Mouse (Mus musculus) brain, adult 2 months (tissue): ENCODE data around the gene Fmc1.

ENCODE experiments used
- DNase-seq: peaks from one replicate; pipeline ENCODE4 v3.0.0; 2011; ENCODE audit warnings: low read depth, low spot score

The Fmc1 gene

DNA sequence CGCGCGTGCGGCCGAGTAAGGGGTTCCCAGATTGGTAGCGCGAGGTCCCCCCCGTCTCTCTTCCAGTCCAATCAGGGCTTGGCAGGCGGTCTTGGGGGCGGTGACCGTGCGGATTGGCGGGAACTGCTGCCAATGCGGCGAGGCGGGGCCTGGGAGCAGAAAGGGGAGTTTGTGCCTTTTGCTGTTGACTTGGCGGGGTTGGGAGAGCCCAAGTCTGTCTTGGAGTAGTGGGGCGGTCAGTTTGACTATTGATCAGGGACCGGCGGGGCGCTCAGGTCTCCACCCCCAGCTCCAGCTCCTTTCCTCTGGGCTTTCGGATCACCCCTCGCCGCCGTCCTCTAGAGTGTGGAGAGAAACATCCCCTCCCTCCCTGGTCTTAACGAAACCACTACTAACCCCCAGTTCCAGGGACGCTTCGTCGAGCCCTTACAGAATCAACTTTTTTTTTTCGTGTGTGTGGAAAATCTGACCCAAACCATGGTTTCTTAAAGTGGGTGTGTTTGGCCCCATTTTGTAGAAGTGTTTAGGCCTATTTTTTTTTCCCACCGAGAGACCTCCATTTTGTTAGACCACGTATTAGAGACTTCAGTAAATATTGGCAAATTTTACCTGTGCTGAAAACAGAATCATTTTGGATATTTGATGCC lies 18.8 kb downstream of the Fmc1 start:
- DNase-seq = peak; percentile 99

DNA sequence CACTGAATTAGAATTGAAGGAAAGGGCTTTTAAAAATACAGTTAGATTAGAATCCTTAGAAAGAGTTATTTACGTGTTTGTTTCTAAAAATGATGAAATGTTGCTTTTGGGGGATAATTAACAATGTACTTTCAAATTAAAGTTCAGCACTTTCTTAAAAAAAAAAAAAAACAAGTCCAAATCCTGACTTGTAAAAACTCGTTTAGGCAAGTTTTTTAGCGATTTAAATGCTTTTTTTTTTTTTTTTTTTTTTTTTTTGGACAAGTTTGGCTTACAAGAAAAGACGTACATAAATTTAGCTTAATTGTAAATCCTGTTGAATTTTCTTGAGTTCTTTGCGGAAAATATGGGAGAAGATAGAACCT lies 19.3 kb downstream of the Fmc1 start:
- DNase-seq = no peak

DNA sequence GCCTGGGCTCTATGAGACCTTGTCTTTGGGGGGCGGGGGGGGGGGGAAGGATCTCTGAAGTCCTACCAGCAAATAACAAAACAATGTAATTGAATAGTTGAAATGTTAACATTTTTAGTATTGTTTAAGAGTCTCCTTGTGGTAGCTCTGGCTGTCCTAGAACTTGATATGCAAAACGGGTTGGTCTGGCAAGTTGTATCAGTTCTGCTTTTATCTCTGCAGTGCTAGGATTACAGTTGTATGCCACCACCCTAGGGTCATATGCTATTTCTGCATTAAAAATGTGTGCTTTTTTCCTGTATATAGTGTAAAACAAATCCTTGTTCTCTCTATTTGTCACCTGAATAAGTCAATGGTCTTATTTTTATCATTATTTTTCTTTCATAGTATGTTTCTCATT lies 42.8 kb downstream of the Fmc1 start:
- DNase-seq = no peak

- DNase-seq = peak; percentile 41
Observed at GRCm38 (mm10) chr6:38580112-38580857, 47.0 kb downstream of the Fmc1 start.

DNA sequence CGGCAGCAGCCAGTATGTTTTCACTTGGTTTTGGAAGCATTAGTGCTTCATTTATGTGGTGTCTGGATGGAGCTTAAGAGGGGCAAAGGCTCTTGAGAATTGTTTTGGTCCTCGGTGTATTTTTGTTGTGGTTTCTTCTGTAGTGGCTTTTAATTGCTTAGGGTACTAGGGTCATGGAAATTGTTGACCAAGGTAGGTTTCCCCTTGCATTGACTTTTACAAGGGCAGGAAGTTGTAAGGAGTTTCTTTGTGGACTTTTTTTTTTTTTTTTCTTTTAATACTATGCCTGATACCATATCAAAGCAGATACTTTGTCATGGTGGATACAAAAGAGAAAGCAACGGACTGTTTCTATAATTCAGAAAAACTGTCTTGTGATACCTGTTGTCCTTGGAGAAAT lies 48.4 kb downstream of the Fmc1 start:
- DNase-seq = no peak
